Mouse (Mus musculus) c-Kit-positive CD71-negative TER-119-negative erythroid progenitor cells, embryonic 14.5 days (primary cell): Measurements from ENCODE around the gene Ehmt2.
"Not testable (repeated sequence)": the region's sequence is repeated elsewhere in the genome, so short reads cannot be mapped to it uniquely, and the experiment has no call there.

Experiments
- DNase-seq: peaks from one replicate; pipeline ENCODE4 v3.0.0-alpha.2; 2013; ENCODE audit warnings: low read depth

The Ehmt2 gene

DNA sequence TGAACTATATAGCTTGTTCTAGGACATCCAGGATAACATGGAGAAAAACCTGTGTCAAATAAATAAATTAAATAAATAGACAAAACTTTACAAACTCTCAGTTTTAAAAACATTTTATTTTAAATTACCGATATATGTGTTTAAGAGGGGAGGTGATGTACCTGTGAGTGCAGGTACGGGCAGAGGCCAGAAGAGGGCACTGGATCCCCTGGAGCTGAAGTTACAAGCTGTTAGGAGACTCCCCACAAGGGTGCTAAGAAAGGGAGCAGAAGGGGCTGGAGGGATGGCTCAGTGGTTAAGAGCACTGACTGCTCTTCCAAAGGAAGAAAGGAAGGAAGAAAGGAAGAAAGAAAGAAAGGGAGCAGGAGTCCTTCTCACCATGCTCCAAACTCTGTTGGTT lies 6.9 kb upstream of the Ehmt2 start:
- no peak for DNase-seq

DNA sequence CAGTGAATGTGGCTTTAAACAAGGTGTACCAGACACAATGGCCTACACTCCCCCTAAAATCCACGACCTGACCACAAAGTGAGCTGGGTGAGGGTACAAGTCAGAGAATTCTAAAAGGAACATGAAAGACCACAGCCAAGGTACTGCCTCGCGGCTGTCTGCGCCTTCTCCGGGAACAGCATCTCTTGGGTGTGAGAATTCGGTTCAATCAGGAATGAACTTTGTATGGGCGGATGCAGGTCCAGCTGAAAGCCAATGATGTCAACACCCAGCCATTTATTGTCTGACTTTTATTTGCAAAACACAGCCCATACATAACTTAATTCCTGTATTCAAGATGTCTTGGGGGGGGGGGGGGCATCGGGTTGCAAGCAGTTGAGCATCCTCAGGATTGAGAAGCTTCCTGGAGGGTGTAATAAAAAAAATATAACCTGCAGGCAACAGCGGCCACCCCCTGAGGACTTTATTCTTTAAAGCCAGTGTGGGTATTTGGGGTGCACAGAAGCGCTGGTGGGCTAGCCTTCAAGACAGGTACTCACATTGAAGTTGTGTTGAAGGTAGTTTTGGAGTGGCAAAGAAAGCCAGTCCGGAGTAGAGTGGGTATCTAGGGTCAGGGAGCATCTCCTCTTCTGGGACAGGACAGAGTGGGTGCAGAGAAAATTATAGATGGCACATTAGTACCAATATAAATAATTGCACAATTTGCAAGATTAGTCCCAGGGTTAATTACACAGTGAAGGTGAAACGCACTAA lies 5.0 kb upstream of the Ehmt2 start:
- DNase-seq: no peak

DNA sequence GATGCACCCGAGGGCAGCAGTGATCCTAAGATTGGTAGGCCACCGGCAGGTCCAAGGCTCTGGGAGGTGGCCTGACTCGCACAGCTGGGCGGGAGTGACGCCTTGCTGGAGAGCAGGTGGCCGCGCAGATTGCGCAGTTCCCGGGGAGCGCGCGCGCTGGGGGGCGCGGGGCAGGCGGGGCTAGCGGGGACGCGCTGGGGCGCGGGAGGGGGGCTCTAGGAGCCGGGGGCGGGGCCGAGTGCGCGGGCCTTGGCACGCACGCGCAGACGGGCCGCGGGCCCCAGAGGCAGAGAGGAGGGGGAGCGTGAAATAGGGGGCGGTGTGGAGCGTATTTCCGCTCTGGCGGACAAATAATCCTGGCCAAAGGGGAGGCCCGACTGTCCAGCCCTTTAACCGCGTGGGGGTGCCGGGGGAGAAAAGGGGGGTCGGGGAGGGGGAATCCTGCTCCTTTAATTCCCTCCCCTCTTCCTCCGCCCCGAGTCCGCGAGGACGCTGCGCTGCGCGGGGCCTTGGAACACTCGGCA lies 4.1 kb upstream of the Ehmt2 start:
- peak; percentile 87 for DNase-seq

DNA sequence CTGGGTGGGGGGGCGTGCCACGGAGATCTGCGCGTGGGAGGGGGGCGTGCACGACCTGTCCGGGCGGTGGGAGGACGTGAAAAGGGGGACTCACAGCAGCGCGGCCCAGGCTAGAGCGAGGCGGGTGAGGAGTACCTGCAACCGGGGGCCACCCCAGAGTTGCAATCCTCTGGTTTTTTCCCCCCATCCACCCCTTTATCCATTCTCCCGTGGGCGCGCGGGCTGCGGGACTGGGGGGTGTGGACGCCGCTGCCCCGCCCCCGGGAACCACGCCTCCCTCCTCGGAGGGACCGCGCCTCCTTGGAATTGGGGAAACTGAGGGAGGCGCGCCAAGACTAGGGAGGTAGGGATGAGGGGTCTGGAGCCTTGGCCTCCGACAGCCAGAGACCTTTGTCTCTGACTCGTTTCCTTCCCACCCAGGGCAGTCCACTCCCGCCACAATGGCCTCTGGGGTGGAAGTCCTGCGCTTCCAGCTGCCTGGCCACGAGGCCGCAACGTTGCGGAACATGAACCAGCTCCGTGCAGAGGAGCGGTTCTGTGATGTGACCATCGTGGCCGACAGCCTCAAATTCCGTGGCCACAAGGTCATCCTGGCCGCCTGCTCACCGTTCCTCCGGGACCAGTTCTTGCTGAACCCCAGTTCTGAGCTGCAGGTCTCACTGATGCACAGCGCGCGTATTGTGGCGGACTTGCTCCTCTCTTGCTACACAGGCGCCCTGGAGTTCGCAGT lies 3.3 kb upstream of the Ehmt2 start:
- DNase-seq: no peak

DNA sequence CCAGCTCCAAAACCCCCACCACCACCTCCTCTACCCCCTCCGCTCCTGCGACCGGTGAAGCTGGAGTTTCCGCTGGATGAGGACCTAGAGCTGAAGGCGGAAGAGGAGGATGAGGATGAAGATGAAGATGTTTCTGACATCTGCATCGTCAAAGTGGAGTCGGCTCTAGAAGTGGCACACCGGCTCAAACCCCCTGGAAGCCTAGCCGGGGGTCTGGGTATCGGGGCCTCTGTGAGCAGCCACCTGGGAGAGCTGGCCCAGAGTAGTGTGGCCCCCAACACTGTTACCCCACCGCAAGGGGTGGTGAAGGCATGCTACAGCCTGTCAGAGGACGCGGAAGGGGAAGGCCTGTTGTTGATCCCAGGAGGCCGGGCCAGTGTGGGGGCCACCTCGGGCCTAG lies 2.5 kb upstream of the Ehmt2 start:
- no peak for DNase-seq

DNA sequence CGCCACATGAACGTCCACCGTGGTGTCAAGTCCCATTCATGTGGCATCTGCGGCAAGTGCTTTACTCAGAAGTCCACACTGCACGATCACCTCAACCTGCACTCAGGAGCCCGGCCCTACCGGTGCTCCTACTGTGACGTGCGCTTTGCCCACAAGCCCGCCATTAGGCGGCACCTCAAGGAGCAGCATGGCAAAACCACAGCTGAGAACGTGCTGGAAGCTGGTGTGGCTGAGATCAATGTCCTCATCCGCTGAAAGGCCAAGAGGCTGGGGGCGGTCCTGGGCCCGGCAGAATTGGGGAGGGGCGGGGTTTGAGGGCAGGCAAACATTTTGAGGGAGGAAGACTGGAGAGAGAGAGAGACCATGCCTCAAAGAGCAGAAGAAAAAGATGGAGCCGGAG lies 1.9 kb upstream of the Ehmt2 start:
- no peak for DNase-seq

DNA sequence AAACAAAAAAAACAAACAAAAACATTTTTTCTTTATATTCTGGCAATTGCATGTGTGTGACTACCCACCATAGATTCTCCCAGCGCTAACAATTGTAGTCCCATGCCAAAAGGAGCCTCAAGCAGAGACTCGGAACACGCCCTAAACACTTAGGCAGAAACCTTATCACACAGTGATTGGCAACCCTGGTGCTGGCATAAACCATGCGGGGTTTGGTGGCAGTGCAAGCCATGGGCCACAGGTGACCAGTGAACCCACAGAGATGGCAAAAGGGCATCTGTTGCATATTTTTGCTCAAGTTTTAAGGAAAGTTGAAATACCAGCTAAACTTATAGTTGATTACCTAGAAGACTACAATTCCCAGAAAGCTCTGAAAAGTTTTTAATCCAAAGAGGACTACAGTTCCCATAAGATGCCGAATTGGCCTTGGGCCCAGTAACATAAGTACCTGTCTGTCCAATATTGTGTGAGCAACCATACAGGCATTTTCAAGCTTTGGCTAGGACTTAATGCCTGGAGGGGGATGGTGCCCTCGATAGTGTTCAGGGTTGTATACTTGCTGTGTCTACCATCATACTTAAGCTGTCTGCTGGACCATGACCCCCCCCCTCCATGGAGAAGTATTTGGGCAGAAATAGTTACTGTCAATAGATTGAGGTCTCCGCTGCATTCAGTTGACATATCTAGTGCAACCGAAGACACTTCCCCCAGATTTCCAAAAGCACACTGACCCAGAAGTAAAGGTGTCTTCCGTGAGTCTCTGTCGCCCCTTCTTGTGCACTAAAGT lies 703 bp upstream of the Ehmt2 start:
- DNase-seq: no peak

DNA sequence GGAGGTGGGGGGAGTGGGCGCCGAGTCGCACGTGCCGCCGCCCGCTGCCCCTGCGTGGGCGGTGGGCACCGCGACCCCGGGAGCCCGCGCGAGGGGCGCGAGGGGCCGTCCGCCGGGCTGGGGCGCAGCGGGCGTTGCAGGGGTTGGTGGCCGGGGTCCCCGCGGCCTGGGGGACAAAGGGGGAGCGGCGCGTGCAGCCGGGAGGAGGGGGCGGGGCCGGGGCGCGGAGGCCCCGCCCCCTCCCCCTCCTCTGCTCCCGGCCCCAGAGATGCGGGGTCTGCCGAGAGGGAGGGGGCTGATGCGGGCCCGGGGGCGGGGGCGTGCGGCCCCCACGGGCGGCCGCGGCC lies 410 bp downstream of the Ehmt2 start:
- no peak for DNase-seq

DNA sequence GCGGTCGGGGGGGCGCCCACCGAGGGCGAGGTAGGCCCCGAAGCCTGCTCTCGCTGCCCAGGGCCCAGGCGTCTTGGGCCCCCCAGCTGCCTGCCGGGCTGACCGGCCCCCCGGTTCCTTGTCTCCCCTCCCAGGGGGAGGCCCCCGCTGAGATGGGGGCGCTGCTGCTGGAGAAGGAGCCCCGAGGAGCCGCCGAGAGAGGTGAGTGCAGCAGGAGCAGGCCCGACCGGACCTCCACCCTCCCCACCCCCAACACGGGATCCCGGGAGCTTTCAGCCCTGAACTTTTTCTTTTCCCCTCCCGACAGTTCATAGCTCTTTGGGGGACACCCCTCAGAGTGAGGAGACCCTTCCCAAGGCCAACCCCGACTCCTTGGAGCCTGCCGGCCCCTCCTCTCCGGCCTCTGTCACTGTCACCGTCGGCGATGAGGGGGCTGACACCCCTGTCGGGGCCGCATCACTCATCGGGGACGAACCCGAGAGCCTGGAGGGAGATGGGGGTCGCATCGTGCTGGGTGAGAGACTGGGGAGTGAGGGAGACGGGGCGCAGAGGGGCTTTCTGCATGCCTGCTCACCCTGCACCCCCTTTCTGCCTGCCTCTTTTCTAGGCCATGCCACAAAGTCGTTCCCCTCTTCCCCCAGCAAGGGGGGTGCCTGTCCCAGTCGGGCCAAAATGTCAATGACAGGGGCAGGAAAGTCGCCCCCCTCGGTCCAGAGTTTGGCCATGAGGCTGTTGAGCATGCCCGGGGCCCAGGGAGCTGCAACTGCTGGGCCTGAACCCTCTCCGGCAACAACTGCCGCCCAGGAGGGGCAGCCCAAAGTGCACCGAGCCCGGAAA lies 1.0 kb downstream of the Ehmt2 start:
- no peak for DNase-seq

DNA sequence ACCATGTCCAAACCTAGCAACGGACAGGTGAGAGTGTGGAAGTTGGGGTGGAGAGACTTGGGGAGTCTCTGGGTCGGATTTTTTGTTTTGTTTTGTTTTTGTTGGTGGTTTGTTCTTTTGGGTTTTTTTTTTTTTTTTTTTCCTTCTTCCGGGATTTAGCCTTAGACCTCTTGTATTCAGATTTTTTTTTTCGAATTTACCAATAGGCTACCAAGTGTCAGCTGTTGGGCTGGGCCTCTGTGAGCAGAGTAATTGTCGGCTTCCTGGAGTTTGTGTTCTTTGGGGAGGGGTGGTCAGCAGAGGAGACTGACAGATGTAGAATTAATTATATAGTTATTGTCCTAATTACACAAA lies 1.6 kb downstream of the Ehmt2 start:
- DNase-seq: no peak

DNA sequence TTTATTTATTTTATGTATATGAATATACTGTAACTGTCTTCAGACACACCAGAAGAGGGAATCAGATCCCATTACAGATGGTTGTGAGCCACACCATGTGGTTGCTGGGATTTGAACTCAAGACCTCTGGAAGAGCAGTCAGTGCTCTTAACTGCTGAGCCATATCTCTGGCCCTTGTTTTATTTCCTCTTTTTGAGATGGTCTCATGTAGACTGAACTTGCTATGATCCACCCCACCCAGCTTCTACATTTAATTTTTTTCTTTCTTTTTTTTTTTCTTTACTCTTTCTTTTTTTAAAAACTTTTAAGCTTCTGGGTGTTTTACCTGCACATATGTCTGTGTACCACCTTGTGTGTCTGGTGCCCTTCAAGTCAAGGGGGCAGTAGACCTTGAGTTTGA lies 2.6 kb downstream of the Ehmt2 start:
- not testable (repeated sequence) for DNase-seq

DNA sequence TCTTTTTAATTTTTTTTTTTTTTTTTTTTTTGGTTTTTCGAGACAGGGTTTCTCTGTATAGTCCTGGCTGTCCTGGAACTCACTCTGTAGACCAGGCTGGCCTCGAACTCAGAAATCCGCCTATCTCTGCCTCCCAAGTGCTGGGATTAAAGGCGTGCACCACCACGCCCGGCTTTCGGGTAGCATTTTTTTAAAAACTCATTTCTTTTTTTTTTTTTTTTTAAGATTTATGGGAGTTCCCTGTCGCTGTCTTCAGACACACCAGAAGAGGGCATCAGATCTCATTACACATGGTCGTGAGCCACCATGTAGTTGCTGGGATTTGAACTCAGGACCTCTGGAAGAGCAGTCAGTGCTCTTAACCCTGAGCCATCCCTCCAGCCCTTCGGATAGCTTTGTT lies 3.7 kb downstream of the Ehmt2 start:
- not testable (repeated sequence) for DNase-seq

DNA sequence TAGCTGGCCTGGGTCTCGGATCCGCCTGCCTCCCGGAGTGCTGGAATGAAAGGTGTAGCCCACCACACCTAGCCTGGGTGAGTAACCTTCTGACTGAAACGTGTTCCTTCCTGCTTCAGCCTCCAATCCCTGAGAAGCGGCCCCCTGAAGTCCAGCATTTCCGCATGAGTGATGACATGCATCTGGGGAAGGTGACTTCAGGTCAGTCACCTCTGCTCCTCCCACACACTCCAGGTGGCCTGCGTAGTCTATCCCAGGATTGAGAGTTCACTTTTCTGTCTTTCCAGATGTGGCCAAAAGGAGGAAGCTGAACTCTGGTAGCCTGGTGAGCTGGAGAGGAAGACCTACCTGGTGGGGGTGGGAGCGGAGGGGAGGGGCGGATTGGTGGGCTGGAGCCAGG lies 4.6 kb downstream of the Ehmt2 start:
- DNase-seq: no peak

DNA sequence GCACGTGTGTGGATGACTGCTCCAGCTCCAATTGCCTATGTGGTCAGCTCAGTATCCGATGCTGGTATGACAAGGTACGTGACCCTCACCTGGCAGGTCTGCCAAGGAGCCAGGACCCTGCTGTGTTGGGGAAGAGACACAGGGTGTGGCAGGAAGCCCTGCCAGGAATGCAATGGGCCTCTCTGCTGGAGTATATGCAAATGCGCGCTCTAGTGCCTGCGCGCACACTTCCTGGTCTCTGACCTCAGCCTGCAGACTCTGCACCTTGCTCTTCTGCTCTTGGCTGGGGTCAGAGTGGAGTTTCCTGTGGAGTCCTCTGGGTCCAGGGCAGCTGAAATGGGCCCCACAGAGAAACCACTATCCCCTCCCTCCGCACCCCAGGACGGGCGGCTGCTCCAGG lies 12.7 kb downstream of the Ehmt2 start:
- DNase-seq: no peak

DNA sequence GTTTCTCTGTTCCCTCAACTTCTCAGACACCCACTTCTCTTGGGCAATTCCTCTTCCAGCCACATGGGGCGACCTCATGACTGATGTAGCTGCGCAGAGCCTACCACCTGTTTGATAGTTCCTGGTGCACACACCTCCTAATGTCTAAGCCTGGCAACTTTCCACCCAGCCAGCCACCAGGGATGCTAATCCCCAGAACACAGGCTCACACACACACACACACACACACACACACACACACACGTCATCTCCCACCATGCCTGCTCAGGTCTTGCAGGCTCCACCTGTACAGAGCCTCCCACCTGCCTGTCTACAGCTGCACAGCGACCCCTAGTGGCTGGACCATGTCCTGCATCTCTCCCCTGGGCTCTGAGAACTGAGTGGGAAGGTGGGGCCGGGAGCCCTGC lies 13.7 kb downstream of the Ehmt2 start:
- peak; percentile 71 for DNase-seq

DNA sequence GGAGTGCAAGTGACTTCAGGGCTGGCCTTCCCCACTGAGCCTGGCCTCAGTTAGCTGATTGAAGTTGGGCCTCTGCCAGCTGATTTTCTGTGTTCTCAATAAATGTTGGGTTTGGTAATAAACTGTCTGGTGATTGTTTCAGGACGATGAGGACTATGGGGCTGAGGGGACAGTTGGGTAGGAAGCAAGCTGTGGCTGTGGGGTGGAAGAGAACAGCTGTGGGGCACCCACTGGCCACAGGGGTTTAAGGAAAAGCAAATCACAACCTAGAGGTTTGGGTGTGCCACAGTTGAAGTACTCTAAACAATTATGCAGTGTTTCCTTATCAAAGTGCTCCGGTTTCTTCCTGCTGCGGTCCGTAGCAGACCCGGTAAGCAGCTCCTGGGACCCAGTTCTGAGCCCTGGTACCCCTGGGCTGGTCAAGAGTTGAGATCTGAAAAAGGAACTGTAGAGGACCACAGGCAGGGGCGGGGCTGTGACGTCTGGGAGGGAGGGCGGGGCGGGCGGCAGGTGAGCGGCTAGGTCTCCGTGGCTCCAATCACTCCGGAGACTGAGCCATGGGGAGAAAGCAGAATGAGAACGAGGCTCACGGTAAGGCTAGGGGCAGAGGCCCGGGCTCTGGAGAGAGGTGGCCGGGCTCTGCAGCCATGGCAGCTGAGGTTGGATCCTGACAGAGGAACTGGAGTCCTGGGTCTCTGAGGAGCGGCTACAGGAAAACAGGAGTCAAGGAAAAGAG lies 15.8 kb downstream of the Ehmt2 start, which contains the start of gene Slc44a4:
Gene Slc44a4 (plus strand): TSS at position 537 of the 736 bp plus-strand sequence.
- DNase-seq: no peak

DNA sequence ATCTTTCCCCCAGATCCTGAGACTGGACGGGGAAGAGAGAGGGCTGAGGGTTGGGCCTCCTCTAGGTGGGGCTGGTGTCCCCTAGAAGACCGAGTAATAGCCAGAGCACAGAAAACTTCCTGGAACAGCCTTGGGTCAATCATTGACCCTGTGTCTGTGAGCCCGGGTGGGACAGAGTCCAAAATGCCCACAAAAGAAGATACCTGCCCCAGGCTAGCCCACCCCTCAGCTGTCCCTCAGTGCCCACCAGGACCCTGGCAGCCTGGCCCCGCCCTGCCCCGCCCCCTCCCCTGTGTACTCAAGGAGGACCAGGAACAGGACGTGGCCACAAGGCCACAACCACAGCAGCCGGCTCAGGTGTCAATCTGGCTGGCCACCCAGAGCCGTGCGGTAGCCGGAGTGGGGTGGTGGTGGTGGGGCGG lies 17.2 kb downstream of the Ehmt2 start:
- DNase-seq: no peak

DNA sequence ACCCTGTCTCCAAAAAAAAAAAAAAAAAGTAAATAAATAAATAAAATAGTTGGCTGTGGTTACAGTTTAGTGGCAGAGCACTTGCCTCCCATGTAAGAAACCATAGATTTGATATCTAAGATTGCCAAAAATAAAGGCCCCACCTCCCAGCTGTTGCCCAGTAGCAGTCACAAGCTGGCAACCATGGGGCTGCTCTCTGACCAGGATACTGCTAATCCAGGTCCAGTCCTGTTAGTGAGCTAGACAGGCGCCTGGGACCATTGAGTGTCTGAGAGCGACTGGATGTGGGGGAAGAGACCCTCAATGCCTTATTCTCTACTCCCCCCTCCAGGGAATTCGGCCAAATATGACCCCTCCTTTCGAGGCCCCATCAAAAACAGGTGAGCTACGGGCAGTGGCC lies 18.0 kb downstream of the Ehmt2 start:
- no peak for DNase-seq

DNA sequence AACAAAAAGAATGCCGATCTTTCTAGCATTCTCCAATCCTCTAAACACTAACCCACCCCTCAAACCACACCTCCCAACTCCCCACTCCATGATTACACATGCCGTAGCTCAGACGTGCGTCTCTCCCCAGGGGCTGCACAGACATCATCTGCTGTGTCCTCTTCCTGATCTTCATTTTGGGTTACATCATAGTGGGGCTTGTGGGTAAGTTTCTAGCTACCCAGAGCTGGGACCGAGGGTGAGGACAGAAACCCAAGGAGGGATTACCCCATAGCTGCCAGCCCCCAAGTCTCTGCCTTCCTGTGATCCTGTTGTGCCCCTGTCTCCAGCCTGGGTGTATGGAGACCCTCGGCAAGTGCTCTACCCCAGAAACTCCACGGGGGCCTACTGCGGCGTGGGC lies 18.9 kb downstream of the Ehmt2 start:
- DNase-seq: no peak

DNA sequence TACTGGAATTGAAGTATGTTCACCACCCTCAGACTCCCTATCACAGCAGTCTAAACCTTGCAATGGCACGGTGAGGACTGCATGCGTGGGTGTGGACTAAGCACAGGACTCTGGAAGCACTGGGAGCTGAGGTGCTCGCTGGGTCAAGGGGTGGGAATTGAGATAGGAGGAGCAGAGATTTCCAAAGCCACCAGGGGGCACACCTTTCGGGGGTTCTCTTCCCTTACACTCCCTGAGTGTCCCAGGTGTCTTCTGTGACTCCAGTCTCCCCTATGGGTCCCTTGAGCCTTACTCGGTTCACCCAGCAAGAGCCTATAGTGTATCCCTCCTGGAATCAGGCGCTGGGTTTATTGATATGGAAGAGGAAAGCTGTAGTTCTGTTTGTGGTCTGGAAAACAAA lies 24.7 kb downstream of the Ehmt2 start:
- DNase-seq: no peak

DNA sequence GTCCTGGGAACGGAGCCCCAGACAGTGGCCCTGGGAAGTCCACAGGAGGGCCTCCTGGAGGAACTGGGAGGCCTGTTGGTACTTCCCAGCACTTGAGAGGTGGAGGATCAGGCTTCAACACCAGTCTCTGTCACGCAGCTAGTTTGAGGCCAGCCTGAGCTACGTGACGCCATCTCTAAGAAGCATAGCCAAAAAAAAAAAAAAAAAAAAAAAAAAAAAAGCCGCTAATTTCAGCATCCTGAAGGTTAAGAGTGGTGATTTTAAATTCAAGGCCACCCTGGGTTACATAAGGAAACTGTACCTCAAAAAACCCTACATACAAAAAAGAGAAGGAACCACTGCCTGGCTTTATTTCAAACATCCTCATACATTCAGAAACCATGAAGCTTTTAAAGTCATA lies 26.0 kb downstream of the Ehmt2 start:
- DNase-seq: no peak
